Mouse (Mus musculus) thymus, postnatal 25 days (tissue): ENCODE measurements at regions not wholly inside any gene's neighbourhood (a gene's known extent, or its start where the extent isn't known, plus 50 kb on each side); places are given as distances from the start of the nearest gene placed in this dataset.

Source experiments
- DNase-seq: peaks from one replicate; pipeline ENCODE4 v3.0.0; 2022

DNA sequence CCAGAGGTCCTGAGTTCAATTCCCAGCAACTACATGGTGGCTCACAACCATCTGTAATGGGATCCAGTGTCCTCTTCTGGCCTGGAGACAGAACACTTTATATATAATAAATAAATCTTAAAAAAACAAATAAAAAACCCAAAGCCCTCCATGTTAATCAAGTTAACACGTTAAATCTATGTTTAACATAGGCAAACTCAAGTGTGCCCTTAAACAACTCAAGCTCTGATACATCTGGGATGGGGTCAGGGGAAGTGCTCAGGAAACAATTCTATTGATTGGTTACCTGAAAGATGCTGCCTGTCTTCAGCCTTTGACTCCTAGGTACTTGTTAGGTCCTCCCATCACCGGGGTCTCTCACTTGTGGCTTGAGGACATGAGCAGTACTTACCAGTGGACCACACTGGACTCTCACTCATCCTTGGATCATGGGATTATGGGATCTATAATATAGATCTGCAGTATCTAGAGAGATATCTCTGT lies 89.1 kb upstream of the Cpm start:
- no peak for DNase-seq

DNA sequence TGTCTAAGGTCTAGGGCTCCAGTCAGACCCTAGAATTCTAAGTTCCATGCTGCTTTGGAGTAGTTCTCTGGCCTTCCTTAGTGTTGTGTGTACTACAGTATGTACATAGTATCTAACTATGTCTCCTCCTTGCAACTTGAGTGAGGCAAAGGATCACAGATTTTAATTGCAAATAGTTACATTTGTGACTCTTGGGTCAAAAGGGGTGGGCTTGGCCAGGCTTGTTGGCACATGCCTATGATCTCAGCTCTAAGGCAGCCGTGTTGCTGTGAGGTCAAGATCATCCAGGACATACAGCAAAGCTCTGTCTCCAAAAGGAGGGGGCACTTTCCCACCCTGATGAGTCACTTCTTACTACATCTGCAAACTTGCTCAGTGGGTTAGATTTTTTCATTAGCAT lies 89.8 kb upstream of the Cpm start:
- DNase-seq: no peak

GRCm38 (mm10) chr10:117538725-117539124 lies 90.6 kb upstream of the Cpm start:
- DNase-seq: no peak

GRCm38 (mm10) chr10:117536769-117537599 lies 92.3 kb upstream of the Cpm start:
- DNase-seq: no peak

GRCm38 (mm10) chr10:117535843-117536242 lies 93.5 kb upstream of the Cpm start:
- no peak for DNase-seq

GRCm38 (mm10) chr10:117534992-117535719 lies 94.1 kb upstream of the Cpm start:
- DNase-seq: no peak

GRCm38 (mm10) chr10:117534478-117534877 lies 94.8 kb upstream of the Cpm start:
- no peak for DNase-seq

- no peak for DNase-seq
Measured at GRCm38 (mm10) chr10:117533541-117534386, 95.5 kb upstream of the Cpm start.

GRCm38 (mm10) chr10:117532750-117533540 lies 96.4 kb upstream of the Cpm start:
- DNase-seq: no peak

GRCm38 (mm10) chr10:117531798-117532747 lies 97.2 kb upstream of the Cpm start:
- DNase-seq: no peak

- DNase-seq: no peak
Measured at GRCm38 (mm10) chr10:117530859-117531602, 98.3 kb upstream of the Cpm start.

GRCm38 (mm10) chr10:117530007-117530858 lies 99.1 kb upstream of the Cpm start:
- no peak for DNase-seq

GRCm38 (mm10) chr10:117529269-117530006 lies 99.9 kb upstream of the Cpm start:
- DNase-seq: no peak

- DNase-seq: no peak
Measured at GRCm38 (mm10) chr10:117528575-117529268, 100.6 kb upstream of the Cpm start.

DNA sequence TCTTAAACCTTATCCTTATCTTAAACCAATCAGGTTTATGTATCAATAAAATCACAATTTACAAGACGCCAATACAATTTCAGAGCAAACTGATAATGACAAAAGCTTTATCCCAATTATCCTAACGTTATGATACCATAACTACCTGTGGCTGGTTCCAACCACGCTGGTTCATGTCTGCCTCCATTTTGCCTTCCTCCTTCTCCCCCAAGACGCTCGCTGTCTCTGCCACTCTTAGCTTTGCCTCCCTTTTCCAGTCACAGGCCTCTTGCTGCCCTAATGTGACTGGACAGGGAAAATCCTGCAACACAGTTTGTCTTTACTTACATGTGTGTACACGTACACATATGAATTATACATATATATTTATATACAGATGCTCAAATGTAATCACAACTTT lies 101.3 kb upstream of the Cpm start:
- no peak for DNase-seq

DNA sequence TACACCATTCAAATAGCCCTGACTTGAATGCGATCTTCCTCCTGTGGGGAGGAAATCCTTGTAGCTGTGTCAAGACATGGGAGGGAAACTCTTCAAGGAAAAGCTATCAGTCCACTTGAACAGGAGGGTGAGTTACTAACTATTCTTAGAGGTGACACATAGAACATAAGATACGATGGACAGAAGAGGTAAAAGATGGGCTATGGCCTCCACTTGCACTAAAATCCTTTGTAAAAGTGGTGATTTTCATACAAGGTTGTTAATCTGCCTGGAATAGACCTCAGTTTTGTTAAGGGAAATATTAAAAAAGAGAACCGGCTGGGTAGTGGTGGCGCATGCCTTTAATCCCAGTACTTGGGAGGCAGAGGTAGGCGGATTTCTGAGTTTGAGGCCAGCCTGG lies 102.1 kb upstream of the Cpm start:
- DNase-seq: no peak

DNA sequence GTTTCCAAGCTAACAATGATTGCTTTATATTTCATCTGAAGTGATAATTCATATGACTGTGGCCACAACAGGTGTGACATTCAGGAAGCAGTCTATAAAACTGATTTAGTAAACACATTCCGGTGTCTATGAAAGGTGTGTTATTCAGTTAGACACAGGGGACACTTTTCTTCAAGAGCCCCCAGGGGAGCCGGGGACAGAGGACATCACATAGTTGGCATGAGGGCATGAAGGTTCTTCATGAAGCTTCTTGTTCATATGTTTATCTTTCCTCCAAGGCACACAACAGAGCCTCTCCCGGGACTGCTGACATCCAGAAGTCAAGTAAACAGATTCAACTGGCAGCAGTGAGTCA lies 102.5 kb upstream of the Cpm start:
- DNase-seq: no peak
